Mouse (Mus musculus) spleen, adult 2 months (tissue): ENCODE results near the gene Impg1. TPM values are rescaled to one million over a fixed set of nuclear protein-coding genes. Genes with fewer than 3 reads are reported as not detected.

ENCODE experiments used
- DNase-seq, 2 experiments: peaks; one replicate each; pipeline versions ENCODE4 v3.0.0 to v3.0.0-alpha.2; 2012 to 2021; ENCODE audit warnings: low spot score in 2 of 2, low read depth in 1 of 2
- H3K27ac ChIP-seq: fragments of 200-500 bp; 2 replicates; pipeline ENCODE4 v1.5.1; 2012; ENCODE audit warnings: low read length, inconsistent platforms; ENCODE audit not compliant: insufficient read depth
- H3K27me3 ChIP-seq: fragments of 200-500 bp; 2 replicates; pipeline ENCODE4 v1.6.1; 2012; ENCODE audit warnings: mild to moderate bottlenecking, moderate library complexity, low read length, inconsistent platforms; ENCODE audit not compliant: control insufficient read depth, insufficient read depth
- H3K36me3 ChIP-seq: fragments of 200-500 bp; 2 replicates; pipeline ENCODE4 v1.6.1; 2012; ENCODE audit warnings: mild to moderate bottlenecking, low read length, inconsistent platforms; ENCODE audit not compliant: control insufficient read depth, insufficient read depth
- H3K4me1 ChIP-seq: fragments of 200-500 bp; 2 replicates; pipeline ENCODE4 v1.6.1; 2011; ENCODE audit warnings: inconsistent platforms; ENCODE audit not compliant: control insufficient read depth, insufficient read depth, insufficient read length
- H3K4me3 ChIP-seq: fragments of 200-500 bp; 2 replicates; pipeline ENCODE4 v1.5.1; 2011; ENCODE audit warnings: mild to moderate bottlenecking, inconsistent platforms; ENCODE audit not compliant: insufficient read depth, insufficient read length; ENCODE audit errors: extremely low read depth
- CTCF ChIP-seq: fragments of 200-500 bp; IDR thresholded peaks from 2 replicates; pipeline ENCODE4 v1.5.1; 2011; ENCODE audit warnings: mild to moderate bottlenecking, inconsistent platforms; ENCODE audit not compliant: insufficient read depth, insufficient read length, insufficient replicate concordance; ENCODE audit errors: extremely low read depth
- POLR2A ChIP-seq: fragments of 200-500 bp; IDR thresholded peaks from 2 replicates; pipeline ENCODE4 v1.6.1; 2011; ENCODE audit warnings: low read depth, low read length, inconsistent platforms
- WGBS: fragments of 180-500 bp; shearing (Covaris S2); methylation state at CpG from one replicate; pipeline ENCODE4 v1.1.7; 2018; 5-methylcytosine and 5-hydroxymethylcytosine counted together
- polyA plus RNA-seq: library from polyadenylated mRNA; depleted of rRNA; stranded (reverse); fragments of >200 nt; gene quantifications from 2 replicates; pipeline ENCODE4 v1.2.3, GENCODE M21; 2012

Gene Impg1
- polyA plus RNA-seq, 1 experiment: not detected

DNA sequence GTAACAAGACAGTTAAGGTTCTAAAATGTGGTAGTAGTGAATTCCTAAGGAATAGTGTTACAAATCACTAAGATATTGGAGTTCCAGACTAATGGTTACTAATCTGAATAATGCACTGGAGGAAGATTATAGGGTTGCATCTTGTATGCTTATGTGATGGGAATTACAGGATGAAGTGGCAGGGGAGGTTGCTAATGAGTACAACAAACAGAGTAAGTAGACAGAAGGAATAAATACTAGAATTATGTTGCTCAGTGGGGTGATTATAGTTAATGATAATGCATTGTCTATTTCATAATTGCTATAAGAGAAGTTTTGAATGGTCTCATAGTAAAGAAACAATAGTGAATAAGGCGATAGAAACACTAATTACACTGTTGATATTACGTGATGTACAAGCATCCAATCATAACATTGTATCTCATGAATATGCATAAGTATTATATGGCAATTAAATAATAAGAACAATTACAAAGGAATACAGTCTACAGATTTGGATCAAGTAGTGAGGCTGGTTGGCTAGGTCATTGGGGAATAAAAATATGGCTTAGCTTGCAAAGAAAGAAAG lies 85.1 kb downstream of the Impg1 start:
- H3K36me3 ChIP-seq: no peaks in the 10 kb centered on the region
- H3K27ac ChIP-seq: no peak overlapping the region
- H3K4me3 ChIP-seq: no peak overlapping the region
- WGBS: 93% methylated on average over 2 of the region's 2 CpGs
- H3K27me3 ChIP-seq: no peaks in the 10 kb centered on the region
- no peak for TF ChIP-seq POLR2A
- TF ChIP-seq CTCF: no peak
- no peak for DNase-seq
- H3K4me1 ChIP-seq: no peaks in the 10 kb centered on the region

DNA sequence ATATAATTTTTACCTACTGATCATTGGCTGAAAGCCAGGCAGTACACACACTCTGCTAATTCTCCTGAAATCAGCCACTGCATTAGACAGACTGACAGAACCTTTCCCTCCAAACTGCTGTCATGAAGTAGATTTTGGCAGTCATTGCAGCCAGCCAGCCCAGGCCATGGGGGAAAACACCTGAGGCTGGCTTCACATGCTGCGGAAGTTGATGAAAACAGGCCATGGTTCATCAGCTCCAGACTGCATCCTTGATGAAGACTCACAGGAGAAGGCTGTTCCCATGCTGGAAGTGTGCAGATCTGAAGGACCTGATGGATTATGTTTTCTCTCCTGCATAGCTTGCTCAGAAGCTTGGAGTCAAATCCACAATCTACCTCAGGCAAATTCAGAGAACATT lies 91.2 kb downstream of the Impg1 start:
- H3K36me3 ChIP-seq: no peaks in the 10 kb centered on the region
- no peaks in the 10 kb centered on the region for H3K4me1 ChIP-seq
- H3K27me3 ChIP-seq: no peaks in the 10 kb centered on the region
- H3K4me3 ChIP-seq: no peak overlapping the region
- no peak for DNase-seq
- WGBS: 88% methylated on average over 1 of the region's 1 CpGs
- no peak overlapping the region for H3K27ac ChIP-seq
- TF ChIP-seq CTCF (no peak), POLR2A (no peak)

DNA sequence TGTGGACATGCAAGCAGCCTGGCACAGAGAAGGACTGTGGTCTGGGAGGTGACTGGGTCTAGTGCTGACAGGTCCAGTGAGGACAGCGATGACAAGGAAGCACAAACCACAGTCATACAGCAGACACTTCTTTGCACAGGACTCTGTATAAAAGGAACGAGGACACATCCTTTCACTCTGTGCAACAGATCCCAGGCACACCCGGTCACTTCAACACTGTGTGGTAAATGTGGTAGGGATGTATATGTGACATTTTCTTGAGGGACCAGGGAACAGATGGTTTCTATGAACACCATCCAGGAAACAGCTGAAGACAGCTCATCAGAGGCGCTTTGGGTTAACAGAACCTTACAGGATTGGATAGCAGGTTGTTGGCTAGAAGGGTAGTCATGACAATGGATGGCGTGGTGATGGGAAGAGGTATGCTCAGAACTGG lies 92.0 kb downstream of the Impg1 start:
- Histone ChIP-seq H3K36me3 (no peaks in the 10 kb centered on the region), H3K27ac (no peak overlapping the region), H3K27me3 (no peaks in the 10 kb centered on the region), H3K4me3 (no peak overlapping the region), H3K4me1 (no peaks in the 10 kb centered on the region)
- no peak for DNase-seq
- WGBS: 44% methylated on average over 5 of the region's 5 CpGs
- TF ChIP-seq CTCF (no peak), POLR2A (no peak)

DNA sequence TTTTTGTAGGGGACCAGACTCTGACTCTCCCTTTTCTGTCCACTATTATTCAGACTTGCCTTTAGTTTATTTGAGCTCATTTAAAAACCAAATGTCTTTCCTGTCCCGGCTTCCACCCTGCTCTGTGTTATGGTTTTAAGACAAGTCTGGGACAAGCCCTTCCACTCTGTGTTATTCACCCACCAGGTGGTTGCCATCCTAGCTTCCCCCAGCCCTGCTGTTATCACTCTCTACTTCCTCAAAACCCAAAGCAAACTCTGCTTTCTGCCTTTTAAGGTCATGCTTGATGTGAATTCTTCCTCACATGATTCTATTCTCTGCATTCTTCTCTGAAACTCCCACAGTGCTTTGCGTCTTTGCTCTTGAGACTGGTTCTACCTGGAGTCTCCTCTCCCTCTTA lies 96.6 kb downstream of the Impg1 start:
- Histone ChIP-seq H3K27ac (no peak overlapping the region), H3K4me3 (no peak overlapping the region), H3K36me3 (no peaks in the 10 kb centered on the region), H3K27me3 (no peaks in the 10 kb centered on the region), H3K4me1 (no peaks in the 10 kb centered on the region)
- TF ChIP-seq CTCF (no peak), POLR2A (no peak)
- DNase-seq: no peak
- 29% methylated on average over 2 of the region's 2 CpGs for WGBS

DNA sequence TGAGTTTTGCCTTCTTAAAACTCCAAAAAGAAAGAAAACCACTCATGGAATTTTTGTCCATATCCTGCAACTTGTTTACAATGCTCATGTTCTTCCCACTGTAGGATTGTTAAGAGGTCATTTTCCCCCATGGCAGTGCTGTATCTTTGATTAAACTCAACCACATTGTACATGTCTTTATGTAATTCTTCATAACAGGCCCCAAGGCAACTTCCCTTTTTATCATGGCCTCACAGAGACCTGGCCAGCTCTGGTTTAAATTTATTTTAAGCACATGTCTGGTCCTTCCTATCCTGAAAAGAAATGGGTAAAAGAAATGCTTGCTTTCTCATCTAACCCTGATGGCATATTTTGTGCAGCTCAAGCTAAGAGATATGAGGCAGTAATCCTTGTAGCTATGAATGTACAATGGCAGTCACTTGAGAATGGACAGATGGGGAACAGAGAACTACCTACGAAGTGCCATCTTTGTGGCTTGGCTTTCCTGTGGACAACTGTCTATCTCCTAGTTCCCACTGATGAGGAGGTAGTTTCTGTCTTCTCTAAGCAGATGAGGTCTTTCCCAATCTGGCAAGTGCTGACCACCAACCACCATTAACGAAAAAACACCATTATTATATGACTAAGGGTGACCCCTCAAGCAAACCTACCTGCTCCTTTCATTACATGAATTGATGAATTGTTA lies 97.6 kb downstream of the Impg1 start:
- no peaks in the 10 kb centered on the region for H3K4me1 ChIP-seq
- no peak overlapping the region for H3K4me3 ChIP-seq
- 59% methylated on average over 2 of the region's 2 CpGs for WGBS
- no peak for DNase-seq
- no peaks in the 10 kb centered on the region for H3K27me3 ChIP-seq
- H3K36me3 ChIP-seq: no peaks in the 10 kb centered on the region
- TF ChIP-seq POLR2A (no peak), CTCF (no peak)
- no peak overlapping the region for H3K27ac ChIP-seq

DNA sequence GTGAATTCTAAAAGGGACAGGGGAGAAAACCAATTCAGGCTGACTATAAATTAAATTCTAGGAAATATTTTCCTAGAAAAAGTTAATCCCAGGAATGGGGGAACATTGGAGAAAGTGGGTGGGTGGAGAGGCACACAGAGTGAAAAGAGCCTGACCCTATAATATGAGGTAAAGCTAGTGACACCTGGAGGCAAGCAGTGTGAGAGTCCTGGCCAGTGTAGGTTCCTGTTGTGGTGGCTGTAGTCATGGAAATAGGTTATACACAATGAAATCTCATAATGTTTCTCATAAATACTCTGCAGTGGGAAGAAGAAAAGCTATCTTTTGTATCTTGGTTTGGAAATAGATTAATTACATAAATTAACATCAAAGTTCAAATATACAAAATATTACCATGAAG lies 105.2 kb downstream of the Impg1 start:
- Histone ChIP-seq H3K4me3 (no peak overlapping the region), H3K27ac (no peak overlapping the region), H3K27me3 (no peaks in the 10 kb centered on the region), H3K4me1 (no peaks in the 10 kb centered on the region), H3K36me3 (no peaks in the 10 kb centered on the region)
- DNase-seq: no peak
- TF ChIP-seq CTCF (no peak), POLR2A (no peak)

DNA sequence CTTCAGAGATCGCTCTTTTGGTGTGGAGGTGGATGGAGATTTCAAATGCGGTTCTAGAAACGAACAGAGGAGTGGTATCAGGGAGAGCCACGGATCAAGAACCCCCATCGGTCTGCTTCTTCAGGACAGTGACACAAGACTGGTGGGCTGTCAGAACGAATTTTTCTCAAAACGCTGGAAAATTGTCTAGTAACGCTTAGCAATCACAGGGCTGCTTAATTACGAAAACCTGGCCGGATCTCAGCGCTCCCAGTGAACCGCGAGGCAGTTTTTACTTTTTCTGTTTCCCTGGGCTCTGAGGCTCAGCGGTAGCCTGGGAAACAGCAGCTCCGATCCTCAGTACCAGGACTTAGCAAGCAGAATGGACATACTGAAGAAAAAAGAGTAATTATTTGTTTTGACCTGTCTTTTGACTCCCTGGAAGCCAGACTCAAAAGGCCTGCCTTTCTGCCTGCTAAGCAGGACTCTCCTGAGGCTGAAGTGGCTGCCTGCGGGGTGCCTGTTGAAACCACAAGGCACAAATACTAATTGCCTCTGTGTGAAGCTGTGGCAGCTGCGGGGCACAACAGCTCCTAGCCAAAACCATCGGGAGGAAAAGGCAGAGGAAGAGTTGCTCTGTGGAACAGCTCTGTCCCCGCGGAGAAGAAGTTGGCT lies 113.5 kb downstream of the Impg1 start:
- TF ChIP-seq POLR2A (no peak), CTCF (no peak)
- no peaks in the 10 kb centered on the region for H3K36me3 ChIP-seq
- H3K4me3 ChIP-seq: no peak overlapping the region
- H3K27me3 ChIP-seq: no peaks in the 10 kb centered on the region
- 78% methylated on average over 20 of the region's 20 CpGs for WGBS
- no peak overlapping the region for H3K27ac ChIP-seq
- DNase-seq: no peak
- H3K4me1 ChIP-seq: no peaks in the 10 kb centered on the region
